Mouse (Mus musculus): ENCODE measurements around the gene Rbfox2.

DNA sequence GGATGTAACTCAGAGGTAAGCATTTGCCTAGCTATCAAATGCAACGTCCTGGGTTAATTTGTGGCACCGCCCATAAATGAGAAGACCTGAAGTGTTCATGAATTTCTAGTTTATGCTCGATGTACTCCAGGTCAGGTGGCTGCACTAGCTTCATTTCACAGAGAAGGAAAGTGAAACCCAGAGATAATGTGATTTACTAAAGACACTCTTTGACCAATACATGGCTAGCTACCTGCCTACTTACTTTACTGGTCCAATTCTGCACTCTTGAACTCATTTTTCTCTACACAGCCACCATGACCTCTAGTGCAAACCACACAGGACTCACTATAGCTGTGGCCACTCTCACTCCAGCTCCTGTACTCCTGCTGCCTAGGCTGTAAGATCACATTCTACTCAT lies 180.1 kb downstream of the Rbfox2 start:
- TF ChIP-seq CTCF (IDR thresholded peaks at IDR 0.05; ENCODE audit: borderline replicate concordance, insufficient read depth, low read length) (no peak), POLR2A (IDR thresholded peaks at IDR 0.05; ENCODE audit: low read depth, low read length) (no peak)
